Mouse (Mus musculus): ENCODE data around the gene Ltk.

DNA sequence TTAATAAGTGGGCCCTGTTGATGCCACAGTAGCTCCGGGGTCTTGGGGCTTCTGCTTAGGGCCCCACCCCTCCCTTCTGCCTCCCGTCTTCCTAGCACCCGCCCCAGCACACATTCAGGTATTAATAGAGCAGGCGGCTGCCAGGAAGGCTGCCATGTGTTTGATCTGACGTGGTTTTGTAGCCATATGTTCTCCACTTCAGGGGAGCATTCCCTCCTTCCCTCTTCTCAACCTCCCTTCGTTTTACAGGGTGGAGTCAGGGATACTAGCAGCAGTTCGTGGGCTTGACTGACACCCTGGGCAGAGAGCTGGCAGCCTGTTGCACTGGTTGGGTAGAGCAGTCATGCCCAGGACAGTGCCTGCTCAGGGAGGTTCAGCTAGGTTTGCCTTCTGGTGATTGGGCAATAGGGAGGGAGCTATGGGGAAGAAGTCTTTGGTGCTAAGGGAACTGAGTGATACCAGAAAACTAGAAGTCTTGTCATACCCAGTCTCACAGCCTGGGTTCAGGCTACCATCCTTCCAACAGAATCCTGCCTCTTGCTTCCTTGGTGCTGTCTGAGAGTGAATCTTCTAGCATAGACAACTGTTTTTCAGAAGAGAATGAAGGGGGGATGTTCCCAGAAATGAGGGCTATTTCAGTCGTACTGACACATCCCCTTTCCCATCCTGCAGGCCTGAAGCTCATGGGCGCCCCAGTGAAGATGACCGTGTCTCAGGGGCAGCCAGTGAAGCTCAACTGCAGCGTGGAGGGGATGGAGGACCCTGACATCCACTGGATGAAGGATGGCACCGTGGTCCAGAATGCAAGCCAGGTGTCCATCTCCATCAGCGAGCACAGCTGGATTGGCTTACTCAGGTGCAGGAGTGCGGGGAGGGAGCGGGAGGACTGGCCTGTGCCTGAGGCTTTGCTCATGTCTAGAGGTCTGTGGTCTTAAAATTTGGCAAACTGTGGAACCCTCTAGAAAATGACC, 40.9 kb upstream of the Ltk start:
- no peak for TF ChIP-seq POLR2A (IDR thresholded peaks at IDR 0.05; ENCODE audit: low read depth, low read length)
- no peak for TF ChIP-seq CTCF (IDR thresholded peaks at IDR 0.05; ENCODE audit: extremely low read depth, insufficient read depth, insufficient read length, insufficient replicate concordance)

All from spleen, adult 2 months (tissue).